Mouse (Mus musculus) gastrocnemius, adult 8-10 months (tissue): ENCODE measurements around the gene Ptger4. TPM values are rescaled to one million over a fixed set of nuclear protein-coding genes. Genes with fewer than 3 reads are reported as not detected.
A peak's percentile ranks its signal among the peaks of the same experiment; 100 is the strongest.

ENCODE experiments used
- DNase-seq, 2 experiments: peaks; one replicate each; pipeline ENCODE4 v3.0.0; 2022; ENCODE audit warnings: low spot score in 2 of 2
- total RNA-seq, 4 experiments: library from RNA; stranded (reverse); gene quantifications; 2 replicates each; pipeline ENCODE4 v1.2.4; 2022

Ptger4 gene
- total RNA-seq: 1 to 10 TPM in 3 of 4 experiments, under 1 TPM in 1; 0.63 to 1.2 (median 1.1) TPM

- peak; percentile 87 to 89 for DNase-seq
These were observed at the start of gene Ptger4 for GRCm38 (mm10) chr15:5243959-5244905. TSS of gene Ptger4 (minus strand) at chr15:5244187.

DNA sequence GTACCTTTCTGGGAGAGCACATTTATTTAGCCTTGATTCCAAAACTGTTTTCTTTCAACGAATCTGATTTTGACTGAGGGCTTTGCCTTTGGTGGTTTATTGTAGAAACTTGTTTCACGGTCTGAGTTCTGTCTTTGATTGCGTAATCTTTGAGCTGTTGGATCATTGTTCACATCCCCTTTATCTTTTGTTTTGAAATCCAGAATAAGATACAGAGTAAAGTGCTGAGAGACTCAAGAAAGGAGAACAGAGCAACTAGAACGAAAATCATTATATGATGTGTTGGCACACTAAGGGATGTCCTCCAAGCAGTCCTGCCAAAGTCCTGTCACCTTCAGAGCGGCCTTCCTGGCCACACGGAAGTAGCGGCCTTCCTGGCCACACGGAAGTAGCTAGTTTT is 44.4 kb upstream of the Ptger4 start:
- no peak for DNase-seq

DNA sequence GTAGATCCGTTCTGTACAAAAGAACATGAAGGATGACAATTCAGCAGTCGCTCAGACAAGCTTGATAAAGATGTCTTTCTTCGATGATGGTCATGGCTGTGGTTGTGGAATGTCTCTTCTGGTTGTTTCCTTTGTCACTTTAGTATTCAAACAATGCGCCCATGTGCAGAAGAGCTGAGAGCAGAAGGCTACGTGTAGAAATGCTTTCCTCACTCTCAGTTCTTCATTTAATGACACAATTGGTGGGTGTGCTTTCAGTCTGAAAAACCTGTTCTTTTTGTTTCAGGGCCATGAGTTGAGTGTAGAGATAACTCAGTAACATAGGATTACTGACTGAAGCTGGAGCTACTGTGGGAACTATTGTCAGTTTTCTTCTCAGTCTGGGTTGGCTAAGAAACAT is 43.1 kb upstream of the Ptger4 start:
- DNase-seq: no peak

DNA sequence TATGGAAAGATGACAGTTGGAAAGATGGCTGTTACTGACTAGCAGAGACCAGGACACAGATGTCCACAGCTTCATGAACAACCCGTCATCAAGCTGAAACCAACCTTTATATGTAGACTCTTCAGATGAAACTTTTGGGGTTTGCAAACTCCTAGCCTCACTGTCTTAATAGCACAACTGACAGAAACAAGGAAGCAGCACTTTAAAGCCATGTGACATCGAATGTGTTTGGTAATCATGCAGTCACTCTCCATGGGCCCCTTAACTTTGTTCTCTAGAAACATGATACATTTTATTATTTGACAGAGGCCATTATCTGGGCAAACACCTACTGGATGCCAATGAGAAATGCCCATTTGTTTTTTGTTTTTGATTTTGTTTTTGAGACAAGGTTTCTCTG is 37.3 kb upstream of the Ptger4 start:
- DNase-seq: no peak

GRCm38 (mm10) chr15:5279831-5280230 is 35.8 kb upstream of the Ptger4 start:
- DNase-seq: no peak

DNA sequence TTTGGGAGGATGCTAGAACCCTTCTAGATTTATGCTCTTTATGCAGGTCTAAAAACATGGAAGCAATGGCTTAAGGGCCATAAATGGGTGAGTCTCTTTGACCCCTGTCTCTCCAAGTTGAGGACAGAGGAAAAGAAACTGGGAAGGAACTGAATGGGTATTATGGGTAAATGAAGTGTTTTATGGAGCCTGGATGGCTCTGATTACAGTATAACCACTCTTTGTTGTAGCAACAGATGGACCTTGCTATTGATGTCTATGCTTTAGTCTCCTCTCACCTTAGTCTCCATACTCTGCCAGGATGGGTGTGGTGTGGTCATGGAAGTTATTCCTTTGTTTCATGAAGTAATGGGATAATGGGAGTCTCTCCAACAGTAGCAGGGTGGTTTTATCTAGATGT is 34.5 kb upstream of the Ptger4 start:
- no peak for DNase-seq

DNA sequence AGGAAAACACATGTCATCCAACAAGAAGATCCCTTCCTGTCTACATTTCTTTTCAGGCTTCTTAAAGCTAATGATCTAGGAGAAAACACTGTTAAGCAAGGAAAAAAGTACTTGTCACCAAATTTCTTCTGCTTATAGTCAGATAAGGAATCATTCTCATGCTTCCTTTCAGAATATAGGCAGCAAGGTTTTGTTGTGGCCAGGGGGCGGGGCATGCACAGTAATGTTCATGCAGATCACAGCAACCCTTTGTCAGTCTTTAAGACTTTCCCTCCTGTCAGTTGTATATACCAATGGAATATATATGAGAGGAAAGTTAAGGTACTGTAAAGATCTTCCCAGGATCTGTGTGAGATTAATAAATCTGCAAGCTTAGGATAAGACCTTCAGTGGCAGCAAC is 30.0 kb upstream of the Ptger4 start:
- no peak for DNase-seq

GRCm38 (mm10) chr15:5266095-5266494 is 22.1 kb upstream of the Ptger4 start:
- DNase-seq: no peak

DNA sequence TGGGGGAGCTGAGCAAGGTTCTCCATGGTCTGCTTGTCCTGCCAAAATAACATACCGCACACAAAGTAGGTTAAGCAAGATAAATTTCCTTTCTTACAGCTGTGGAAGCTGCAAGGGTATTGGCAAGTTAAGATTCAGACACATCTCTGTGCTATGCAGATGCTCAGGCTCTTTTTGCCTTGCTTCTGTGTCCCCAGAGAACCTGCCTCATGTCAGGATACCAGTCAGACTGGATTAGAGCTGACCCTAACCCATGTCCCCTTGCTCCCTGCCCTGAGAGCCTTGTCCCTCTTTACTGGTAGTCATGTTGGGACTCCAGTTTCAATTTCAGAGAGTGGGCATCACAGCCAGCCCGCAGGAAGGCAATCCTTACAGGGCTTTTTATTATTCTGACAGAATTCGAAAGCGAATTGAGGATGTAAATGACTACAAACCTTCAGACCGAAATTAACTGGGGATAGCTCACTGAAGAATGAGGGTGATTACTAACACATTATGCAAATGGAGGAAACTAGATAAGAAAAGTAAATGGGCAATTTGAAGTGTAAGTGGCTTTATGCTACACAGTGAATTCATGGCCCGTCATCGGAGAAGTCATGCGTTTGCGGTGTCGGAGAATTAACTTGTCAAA is 19.0 kb upstream of the Ptger4 start:
- no peak for DNase-seq

DNA sequence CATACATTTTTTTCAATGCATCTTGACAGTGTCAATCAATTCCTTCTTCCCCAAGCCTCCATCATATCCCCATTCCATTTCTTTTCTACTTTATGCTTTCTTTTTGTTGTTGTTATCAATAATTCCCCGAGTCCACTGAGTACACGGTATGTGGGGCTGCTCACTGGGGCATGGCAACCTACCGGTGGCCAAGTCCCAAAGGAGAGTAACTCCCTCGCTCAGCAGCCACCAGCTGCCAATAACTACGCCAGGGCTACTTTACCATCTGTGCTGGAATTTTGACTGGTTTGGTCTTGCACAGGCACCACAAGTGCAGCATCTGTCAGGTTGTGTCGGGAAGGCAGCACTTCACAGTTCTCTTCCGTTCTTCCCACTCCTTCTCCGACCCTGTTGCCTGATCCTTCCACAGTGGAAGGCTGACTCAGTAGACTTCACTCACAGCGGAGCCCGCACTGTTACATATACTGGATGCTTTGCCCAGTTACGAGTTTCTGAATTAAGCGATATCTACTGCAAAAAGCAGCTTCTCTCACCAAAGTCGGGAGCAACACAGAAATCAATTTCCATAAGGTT is 18.2 kb upstream of the Ptger4 start:
- no peak for DNase-seq

DNA sequence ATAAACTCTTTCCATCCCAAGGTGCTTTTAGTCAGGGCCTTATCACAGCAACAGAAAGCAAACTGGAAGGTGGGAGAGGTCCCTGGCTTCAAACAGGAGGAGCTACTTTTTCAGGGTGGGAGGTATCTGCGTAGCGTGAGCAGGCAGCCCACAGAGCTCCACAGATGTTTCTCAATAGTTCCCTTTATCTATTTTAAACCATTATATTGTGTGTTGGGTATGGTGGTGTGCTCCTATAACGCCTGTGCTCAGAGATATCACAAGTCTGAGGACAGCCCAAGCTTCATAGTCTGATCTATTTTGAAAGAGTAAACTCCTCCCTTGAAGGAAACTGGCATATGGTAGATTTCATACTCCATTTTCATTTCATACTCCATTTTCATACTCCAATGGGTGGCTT is 17.0 kb upstream of the Ptger4 start:
- no peak for DNase-seq

DNA sequence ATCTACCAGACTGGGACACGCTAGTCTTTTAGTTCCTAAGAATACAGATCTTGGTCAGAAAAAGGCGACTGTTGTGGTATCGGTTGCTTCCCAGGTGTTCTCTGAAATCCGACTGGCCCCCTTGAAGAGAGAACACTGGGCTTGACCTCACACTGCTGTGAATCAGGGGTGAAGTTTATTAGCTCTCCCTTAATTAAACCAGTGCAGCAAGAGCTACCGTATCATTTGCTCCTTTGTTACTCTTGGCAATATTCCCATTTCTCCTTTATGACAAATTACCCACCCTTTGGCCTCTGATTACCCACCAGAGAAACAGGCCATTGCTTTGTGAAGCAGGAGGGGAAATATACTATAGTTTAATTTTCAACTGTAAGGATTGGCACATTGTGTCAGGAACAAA is 16.2 kb upstream of the Ptger4 start:
- DNase-seq: no peak

GRCm38 (mm10) chr15:5250182-5250581 is 6.2 kb upstream of the Ptger4 start:
- no peak for DNase-seq

GRCm38 (mm10) chr15:5243036-5243958 is 690 bp downstream of the Ptger4 start:
- no peak for DNase-seq

DNA sequence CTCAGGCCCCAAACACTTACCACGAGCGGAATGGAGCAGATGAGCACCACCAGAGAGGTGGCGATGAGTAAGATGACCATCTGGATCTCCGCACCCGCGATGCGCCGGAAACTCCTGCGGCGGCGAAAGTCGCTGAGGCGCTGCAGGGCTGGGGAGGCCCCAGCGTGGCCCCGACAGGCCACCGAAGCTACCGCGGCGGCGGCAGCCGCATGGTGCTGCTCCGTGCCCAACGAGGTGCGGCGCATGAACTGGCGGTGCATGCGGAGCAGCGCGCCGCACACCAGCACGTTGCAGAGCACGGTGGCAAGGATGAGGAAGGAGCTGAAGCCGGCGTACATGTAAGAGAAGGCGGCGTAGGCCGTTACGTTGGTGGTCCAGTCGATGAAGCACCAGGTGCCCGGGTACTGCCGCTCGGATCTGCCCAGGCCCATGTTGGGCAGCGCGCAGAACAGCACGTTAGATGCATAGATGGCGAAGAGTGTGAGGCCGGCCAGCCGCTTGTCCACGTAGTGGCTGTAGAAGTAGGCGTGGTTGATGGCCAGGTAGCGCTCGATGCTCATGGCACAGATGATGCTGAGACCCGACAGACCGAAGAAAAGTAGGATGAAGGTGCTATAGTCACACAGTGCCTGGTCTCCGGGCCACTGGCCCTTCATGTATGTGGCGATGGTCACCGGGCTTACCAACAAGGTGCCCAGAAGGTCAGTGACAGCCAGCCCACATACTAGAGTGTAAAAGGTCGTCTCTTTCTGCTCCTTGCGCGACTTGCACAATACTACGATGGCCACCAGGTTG is 1.5 kb downstream of the Ptger4 start:
- no peak for DNase-seq

GRCm38 (mm10) chr15:5241304-5242201 is 2.4 kb downstream of the Ptger4 start:
- no peak for DNase-seq

DNA sequence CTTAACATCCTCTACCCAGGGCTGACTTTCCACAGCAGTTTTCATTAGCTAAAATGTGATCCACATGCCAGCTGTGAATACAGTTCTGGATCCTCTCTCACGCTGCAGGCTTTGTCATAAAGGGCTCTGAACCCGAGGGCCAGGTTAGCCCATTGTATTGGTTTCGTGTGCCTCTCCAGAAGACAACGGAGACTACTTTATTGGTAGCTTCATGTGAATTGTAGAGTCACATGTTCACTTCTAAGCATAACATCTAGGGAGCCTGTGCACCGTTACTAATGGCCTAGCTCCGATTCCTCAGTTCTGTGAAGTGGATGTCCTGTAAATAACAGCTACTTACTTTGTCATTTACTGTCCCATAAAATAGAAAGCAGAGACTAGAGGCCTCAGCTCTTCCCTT is 3.6 kb downstream of the Ptger4 start:
- DNase-seq: no peak

DNA sequence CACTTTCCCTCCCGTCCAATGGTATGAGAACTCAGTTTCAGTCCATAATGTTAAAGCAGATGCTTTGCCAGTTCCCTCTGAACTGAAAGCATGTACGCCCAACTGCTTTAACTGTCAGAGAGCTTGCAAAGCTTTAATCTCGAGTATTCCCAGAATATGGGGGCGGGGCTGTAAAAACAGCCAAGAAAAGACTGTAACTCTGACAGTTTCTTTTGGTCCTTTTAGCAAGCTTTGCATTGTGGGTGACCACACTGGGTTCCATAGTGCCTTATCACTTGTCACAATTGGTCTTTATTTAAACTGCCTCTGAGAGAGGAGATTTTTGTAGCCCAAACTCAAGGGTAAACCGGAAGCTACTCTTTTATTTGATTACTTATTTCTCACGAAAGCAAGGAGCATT is 4.1 kb downstream of the Ptger4 start:
- DNase-seq: no peak

DNA sequence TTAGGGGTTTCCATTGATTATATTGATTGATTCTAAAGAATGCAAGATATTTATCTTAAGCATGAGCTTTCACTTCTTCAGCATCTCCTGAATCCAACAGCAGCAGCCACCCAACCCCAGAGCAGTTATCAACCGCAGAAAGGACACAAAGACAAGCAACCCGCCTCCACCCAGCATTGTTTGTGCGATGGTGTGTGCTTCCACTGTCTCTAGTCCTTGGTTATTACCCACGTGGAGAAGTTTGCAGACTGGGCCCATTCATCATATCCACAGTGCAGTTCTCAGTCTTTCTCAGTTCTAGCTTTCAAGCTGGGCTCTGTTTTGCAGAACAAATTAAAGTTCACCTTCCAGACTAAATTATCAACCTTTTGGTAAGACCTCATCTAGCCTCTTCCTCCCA is 4.6 kb downstream of the Ptger4 start:
- no peak for DNase-seq

GRCm38 (mm10) chr15:5238553-5238952 is 5.4 kb downstream of the Ptger4 start:
- no peak for DNase-seq
